Mouse (Mus musculus) ES-CJ7 (cell line): ENCODE measurements around the gene Gstt1.
"Not testable (repeated sequence)": the region's sequence is repeated elsewhere in the genome, so short reads cannot be mapped to it uniquely, and the experiment has no call there.

Source experiments
- DNase-seq: peaks from one replicate; pipeline ENCODE4 v3.0.0; 2011; ENCODE audit warnings: low read depth, low spot score

The Gstt1 gene

DNA sequence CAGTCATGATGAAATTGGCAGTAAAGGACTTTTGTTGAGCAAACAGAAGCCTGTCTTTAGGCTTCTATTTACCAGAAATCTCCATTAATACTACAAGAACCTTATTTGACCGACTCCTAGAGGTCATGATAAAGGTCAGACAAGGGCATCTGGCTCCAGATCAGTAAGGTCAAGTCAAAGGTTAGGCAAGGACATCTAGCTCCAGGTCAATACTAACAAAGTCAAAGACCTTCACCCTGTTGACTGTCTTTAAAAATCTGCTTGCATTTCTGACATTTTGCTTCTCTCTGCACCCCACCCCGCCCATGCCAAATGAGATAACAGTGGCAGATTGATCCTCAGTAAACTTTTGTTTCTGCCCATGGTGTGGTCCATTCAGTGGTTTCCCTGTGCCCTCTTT is 5.8 kb upstream of the Gstt1 start:
- DNase-seq, result no peak

DNA sequence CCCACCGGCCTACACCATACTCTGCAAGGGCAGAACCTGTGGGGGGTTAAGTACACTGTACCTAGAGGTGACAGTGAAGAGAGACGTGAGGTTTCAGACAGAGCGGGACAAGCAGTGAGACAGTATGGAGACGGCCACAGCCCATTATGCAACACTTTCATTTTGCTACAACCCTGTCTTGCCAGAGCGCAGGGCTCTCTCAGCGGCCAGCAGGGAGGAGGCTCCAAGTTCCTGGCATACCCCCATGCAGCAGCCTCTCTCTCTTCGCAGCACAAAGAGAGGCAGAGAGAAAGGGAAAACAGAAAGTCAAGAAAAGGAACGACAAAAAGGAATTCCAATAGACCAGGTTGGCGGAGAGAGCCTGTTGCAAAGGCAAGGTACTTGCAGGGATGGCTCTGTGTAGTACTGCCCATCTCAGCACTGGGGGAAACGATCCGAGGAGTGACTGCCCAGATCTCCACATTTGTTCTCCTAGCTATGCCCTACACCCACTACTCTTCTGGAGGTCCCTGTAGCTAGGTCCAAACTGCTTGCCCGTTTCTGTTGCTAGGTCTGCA is 687 bp downstream of the Gstt1 start:
- DNase-seq, result no peak

DNA sequence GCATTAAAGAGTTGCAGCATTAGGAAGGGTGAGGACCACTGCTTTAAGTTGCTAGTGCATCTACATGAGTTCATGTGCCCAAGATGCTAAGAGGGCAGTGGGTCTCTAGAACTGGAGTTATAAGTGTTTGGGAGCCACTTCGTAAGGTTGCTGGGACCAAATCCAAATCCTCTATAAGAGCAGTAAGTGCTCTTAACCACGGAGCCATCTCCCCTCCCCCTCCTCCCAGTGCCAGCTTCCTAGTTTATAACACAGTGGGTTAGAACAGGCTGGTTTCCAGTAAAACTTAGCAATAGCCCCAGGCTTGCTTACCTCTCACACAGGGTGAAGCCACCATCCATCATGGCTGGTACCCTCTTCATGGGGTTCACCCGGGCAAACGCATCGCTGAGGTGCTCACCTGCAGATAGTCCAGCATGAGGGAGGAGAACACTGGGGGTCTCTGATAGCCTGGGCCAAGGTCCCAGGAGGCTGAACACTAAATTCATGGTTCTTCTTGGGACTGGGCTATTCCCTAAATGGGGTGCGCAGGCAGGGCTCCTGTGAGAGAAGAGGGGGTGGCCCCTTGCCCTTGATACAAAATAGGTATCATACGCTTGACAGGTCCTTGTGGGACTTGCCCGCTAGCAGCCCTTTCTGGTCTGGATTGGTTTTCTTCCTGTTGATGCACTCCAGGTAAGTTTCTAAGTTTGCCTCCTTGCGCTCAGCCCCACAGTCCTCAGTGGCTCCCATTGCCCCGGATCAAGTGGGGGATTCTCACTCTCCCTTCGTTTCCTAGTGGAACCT is 1.5 kb downstream of the Gstt1 start:
- no peak for DNase-seq

DNA sequence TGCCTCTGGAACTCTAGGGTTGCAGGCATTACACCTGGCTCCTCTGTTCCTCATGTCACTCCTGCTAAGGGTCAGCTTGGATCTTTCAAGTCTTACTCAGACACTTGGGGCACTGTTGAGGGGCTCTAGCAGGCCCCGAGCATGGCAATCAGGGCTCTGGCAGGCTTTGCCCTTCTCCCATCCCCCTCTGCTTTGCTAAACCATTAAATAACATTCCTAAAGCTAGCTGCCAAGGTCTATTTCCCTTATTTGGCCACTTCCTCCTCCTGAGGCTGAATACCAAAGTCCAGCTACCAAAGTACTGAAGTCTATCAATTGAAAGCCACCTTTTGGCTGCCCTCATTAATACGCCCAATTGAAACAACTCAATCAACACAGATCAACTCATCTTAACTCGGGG is 3.5 kb downstream of the Gstt1 start:
- DNase-seq, result peak; percentile 47

DNA sequence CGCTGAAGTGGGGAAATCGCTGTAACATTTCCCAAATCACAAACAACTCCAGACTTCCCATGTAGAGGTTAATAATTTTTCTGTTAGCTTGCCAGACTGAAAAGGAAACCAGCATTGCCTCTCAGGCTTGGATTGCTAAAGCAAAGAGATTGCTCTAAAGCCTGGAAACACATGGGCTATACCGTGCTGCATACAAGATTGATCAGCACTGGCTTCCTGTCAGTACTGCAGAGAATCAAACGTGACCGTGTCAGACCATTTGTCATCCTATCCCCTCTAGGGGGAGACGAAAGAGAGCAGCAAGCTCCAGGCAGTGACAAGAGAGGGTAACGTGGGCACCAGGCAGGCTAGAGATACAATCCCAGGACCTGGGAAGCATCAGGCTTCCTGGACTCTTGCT is 7.6 kb downstream of the Gstt1 start:
- DNase-seq, result peak; percentile 56

DNA sequence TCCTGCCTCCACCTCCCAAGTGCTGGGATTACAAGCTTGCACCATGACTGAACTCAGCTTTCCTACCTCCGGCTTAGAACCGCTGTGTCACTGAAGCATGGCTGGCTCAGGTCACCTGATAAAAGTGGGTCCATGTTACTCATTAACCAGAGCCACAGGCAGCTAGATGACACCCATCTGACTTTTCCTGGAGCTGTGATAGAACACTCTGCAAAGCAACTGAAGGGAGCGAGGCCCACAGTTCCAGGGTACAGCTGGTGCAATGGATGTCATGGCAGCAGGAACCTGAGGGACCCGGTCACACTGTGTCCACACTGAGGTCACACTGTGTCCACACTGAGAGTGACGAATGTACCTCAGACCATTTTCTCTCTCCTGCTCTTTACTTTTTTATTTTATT is 8.5 kb downstream of the Gstt1 start:
- no peak for DNase-seq

DNA sequence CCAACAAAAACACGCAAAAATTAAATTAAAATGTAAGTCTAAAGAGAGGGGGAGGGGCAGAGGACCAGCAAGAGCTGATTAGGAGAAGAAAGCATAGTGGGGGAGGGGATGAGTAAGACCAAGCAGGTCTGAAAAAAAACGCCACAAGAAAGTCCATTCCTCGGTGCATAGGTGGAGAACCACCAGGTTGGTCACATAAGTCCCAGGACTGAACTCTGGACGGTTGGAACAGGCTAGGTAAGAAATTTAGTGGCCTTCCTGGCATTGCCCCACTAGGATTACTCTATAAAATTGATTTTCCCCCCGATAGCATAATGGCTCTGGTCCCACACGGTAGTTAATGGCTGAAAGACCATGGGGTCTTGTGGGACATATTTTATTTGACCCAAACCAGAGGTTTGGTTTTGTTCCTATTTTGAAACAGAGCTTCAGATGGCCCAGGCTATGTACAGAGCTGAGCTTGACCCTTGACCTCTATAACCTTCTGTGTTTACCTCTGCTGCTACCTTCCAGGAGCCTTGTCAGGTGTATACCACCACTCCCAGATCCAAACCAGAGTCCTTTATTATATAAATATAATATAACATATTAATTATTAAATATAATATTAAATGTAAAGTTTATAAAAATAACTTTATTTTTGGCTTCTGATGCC is 9.2 kb downstream of the Gstt1 start:
- DNase-seq, result no peak

DNA sequence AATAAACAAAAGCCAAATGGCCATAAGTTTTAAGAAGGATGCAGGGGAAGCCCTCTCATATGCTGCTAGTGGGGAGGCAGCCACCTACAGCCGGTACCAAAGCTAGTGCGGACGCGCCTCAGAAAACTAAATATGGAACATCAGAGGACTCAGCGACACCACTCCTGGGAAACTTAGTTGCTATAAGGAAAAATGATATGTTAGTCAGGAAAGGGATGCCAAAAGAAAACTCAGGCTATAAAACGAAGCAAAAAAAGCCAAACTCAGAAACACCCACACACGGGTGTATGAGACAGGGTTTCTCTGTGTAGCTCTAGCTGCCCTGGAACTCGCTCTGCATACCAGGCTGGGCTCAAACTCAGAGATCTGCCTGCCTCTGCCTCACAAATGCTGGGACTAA is 10.1 kb downstream of the Gstt1 start:
- no peak for DNase-seq

DNA sequence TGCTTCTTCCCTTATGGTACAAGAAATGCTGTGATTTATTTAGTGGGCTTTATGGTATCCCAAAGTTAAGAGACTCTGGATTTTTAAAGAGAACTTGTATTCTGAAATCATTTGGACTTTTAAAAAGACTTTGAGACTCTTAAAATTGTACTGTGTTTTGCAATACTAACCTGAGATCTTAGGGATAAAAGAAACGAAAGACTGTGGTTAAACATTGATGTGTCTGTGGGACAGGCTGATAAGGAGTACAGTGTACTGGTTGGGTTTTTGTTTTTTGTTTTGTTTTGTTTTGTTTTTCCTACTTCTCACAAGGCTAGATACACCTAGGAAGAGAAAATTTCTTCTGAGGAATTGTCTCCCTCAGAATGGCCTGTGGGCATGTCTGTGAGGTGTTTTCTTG is 12.9 kb downstream of the Gstt1 start:
- DNase-seq, result no peak

DNA sequence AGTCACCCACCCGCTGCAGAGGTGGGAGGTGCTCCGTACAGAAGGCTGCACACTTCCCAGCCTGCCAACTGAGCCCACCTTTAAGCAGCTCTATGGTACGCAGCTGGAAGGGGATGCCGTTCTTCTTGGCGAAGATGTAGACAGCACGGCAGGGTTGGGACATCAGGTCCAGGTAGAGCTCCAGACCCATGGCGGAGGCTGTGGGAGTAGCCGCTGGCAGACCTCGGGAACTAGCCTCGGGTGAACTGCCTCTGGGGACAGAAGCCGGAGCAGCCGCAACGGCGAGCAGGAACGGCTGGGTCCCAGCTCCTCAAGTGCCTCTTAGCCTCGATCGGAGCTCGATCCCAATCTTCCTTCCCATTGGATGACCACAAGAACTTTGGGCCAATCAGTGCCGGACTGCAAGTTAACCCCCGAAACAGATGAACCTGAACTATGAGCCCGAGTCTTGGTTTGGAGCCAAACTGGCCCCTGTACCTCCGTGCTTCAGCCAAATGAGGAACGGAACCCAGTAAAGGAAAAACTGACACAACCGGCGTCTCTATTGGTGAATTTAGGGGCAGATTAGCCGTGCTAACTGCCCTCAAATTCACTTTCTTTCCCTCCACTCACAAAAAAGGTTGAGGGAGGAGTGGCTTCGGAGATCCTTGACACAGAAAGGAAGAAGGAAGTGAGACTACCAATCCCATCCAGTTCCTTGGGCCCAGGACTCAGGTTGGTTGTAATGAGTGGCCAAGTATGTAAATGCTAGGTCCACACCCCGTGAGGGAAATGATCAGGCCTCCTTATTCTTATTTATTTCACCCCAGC is 17.4 kb downstream of the Gstt1 start, which contains the start of the genes Gm20441 and Gstt3:
TSS of gene Gm20441 (minus strand) at position 186 of the 810 bp plus-strand sequence.
TSS of gene Gstt3 (minus strand) at position 646 of the 810 bp plus-strand sequence.
- DNase-seq, result peak; percentile 86

DNA sequence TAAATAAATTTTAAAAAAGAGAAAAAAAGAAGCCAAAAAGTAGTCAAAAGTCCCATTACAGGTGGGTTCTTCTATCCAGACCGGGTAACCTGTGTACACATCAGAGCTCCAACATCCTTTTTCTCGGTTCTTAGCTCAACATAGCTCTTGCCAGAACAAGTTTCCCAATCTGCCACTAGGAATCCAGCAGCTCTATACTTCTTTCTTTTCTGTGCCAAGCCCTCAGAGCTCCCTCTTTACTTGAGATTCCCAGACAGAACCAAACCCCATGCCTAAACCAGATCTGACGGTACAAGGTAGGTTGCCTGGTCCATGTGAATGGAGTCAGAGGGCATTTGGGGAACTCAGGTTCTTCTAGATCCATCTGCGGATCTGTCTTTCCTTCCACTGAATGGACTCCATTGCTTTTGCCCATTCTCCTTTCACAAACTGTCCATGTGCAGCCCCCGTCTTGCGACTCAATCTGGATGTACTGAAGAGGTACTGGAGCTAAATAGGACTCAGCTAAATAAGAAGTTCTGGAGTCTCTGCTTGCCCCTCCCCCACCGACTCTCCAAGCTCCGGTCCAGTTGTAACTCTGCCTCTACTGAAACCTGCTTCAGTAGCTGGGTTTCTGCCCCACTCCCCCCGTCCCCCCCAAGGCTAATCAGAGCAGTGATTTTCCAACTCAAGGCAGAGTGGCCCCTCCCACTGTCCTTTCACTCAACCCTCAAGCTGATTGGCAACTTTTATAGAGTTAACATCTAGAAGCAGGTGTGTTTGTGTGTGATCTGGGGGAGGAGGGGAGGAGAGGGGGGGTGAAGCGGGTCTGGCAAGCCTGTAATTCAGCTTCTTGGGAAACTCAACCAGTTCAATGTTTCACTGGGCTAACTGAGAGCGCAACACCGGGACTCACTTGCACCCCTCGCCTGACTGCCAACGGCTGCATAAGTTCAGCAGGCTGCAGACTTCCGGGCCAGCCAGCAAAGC is 18.9 kb downstream of the Gstt1 start:
- DNase-seq, result no peak

DNA sequence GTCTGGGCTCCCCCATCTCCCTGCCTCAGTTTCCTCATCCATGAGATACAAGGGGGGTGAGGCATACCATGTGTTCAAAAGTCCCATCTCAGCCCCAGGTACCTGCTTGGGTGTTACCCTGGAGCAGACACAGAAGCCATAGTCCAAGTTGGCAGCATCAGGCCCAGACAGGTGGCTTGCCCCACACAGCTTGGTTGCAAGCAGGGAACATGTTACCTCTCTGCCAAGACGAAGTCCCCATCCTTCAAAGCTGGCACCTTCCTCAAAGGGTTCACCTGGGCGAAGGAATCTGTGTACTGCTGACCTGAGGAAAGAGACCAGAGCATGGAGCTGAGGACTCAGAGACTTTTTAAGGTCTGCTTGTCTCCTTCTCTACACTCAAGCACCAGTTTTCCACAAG is 20.5 kb downstream of the Gstt1 start:
- DNase-seq, result no peak

DNA sequence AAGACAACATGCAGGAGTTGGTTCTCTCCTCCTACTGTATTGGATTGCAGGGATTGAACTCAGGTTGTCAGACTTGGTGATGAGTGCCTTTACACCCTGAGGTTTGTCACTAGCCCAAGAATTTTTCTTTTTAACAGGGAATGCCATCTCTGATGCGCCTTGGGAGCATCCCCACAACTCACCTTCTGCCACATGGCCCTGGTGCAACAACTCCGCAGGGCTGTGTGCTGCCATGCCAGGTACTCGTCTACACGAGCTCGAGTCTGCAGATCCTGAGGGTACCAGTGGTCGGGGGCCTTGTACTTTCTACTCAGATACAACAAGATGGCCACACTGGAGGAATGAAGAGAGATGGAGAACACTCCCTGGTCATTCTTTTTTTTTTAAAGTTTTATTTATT is 21.8 kb downstream of the Gstt1 start:
- no peak for DNase-seq

DNA sequence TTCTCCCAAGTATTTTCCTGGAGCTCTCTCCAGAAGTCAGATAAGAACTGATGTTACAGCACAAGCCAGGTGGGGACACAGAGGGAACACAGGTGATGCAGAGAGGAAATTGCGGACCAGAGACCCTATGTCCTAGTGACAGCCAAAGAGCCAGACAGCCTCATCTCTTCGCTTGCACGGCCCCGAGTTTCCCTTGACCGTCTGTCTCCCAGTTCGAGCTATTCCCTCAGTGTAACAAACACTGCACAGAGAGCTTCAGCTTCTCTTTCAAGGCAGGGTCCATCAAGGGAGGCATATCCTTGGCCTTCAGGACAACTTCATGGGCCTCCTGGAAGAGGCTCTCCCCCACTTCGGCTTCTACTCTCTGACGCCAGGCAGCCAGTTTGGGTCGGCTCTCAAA is 23.8 kb downstream of the Gstt1 start:
- DNase-seq, result no peak

DNA sequence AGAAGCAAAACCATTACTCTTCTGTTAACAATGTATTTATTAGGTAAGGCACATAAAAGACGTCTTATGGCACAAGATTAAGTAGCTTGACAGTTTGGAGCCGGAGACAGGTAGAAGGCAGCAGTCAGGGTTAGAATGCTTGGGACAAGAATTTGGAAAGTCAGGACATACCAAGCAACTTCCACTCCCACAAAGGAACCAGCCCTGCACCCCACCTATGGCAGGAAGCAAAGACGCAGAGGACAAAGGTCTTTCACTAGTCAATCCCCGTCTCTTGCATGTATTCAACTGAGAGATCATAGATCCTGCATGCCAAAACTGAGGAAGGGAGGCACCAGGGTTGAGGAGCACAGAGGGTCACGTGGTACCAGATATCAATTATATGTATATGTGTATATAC is 24.3 kb downstream of the Gstt1 start:
- DNase-seq, result no peak

DNA sequence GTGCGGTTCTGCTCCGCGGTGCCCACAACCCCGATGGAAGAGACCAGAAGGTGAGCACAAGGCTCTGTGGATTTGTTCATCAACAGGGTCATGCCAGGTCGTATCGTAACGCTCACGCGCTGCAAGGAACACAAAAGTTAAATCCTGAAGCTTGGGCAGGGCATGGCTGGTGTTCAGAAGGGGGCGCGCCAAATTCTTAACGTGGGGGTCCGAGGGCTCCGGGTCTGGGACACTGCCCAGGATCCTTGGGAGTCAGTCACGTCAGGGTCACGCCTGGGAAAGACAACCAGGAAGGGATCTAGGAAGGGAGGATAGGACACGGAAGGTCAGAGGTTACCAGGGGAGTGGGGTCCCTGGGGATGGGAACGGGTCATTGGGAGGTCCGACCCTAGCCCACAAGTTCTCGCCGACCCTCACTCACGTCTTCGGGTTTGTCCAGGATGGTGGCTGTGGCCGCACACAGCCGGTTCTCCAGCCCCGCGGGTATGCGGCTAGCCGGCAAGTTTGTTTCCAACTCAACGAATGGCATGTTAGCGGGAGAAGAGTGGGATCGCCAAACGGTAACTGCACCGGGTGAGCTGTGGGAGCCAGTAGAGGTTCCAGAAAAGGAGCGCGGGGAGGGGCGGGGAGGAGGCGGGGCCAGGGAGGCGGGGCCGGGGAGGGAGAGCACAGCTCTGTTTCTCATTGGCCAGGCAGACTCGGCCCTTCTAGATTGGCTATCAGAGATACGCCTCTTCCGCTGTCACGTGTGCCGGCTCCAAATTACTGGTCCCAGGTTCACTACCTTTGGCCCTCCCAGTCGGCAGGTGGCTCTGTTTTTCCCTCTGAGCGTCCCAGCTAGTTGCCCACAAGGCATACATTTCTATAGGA is 25.4 kb downstream of the Gstt1 start, which contains the start of gene Ddt:
TSS of gene Ddt (minus strand) at position 620 of the 870 bp plus-strand sequence.
- DNase-seq, result peak; percentile 98

DNA sequence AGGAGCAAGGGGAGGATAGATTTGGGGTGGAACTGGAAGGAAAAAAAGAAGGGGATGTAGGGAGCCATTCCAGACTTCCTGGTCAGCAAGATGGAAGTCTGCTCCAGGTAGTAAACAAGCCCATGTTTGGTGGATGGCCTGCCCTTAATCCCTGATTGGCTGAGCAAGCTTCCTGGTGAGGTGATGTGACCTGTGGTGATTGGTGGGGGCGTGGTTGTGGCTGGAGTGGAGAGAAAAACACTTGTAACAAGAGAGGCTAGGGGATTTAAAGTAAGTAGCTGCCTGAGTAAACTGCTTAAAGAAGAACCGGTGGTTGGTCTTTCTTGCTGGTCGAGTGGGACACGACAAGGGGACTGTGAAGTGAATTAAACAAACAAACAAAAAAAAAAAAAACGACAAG is 30.6 kb downstream of the Gstt1 start:
- not testable (repeated sequence) for DNase-seq

DNA sequence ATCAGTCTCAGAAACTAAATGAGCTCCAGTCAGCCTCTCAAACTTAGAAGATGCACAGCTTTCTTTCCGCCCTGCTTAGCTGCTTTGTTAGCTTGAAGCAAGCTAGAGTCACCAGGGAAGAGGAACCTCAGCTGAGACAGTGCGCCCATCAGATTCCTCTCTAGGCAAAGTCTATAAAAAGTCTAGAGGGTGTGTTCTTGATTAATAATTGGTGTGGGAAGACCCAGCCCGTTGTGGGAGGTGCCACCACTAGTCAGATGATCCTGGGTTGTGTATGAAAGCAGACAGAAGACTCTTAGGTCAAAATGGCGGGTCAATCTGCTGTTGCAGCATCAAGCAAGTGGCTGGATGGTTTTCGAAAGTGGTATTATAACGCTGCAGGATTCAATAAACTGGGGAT is 31.5 kb downstream of the Gstt1 start:
- no peak for DNase-seq

DNA sequence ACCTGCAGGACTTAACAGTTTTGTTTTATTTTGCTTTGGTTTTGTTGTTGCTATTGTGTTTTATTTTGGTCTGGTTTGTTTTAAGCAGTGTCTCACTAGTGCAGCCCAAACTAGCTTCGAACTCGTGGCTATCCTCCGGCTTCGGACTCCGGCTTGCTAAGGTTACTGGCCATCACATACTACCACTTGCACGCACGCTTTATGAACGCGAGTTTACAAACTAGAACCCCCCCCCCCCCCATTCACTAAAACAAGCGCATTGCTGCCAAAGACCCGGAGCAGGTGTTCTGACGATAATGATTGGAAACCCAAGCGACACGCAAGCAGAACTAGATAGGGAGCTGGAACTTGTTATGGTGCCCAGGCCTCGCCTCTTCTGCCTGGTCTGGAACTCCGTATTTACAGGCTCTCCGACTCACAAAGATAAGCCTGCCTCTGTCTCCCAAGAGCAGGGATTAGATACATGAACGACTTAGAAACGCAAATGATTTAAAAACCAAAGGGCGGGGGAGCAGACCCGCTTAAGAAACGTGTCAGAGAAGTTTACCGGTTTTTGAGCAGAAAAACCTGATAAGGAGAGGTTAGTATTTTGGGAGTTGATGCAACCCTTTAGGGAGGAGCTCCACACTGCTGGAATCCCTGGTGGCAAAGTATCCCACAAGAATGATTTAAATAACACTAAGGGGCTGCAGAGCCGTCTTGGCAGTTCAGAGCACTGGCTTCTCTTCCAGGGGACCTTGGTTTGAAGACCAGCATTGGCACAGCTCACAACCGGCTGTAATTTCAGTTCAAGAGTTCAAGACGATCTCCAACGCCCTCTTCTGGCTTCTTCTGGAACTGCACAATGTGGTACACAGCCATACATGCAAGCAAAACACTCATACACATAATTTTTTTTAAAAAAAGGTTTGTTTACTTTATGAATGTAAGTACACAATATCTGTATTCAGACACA is 33.6 kb downstream of the Gstt1 start:
- peak; percentile 91 for DNase-seq
